Mouse (Mus musculus) lung, postnatal 0 days (tissue): Measurements from ENCODE around the gene Ssbp4.

Source experiments
- CTCF ChIP-seq: IDR thresholded peaks from 2 replicates; pipeline ENCODE4 v1.5.1; 2016; ENCODE audit warnings: antibody characterized with exemption, mild to moderate bottlenecking
- EP300 ChIP-seq: IDR thresholded peaks from 2 replicates; pipeline ENCODE4 v1.6.1; 2016; ENCODE audit warnings: antibody characterized with exemption, mild to moderate bottlenecking, control low read depth

GRCm38 (mm10) chr8:70625104-70625503, 16.4 kb upstream of the Ssbp4 start:
- TF ChIP-seq CTCF (peak; percentile 77), EP300 (no peak)
